Mouse (Mus musculus): ENCODE results near the gene Chrm5. TPM values are rescaled to one million over a fixed set of nuclear protein-coding genes. Genes with fewer than 3 reads are reported as not detected.
"Not testable (repeated sequence)": the region's sequence is repeated elsewhere in the genome, so short reads cannot be mapped to it uniquely, and the experiment has no call there.

The Chrm5 gene
- polyA plus RNA-seq, 1 experiment = not detected

GRCm38 (mm10) chr2:112448510-112449059, 32.0 kb downstream of the Chrm5 start:
- no peaks in the 10 kb centered on the region for H3K36me3 ChIP-seq (ENCODE audit: control insufficient read depth, insufficient read depth)
- no peak for TF ChIP-seq SRF (IDR thresholded peaks at IDR 0.05; ENCODE audit: control insufficient read depth, insufficient read length, low read depth)
- no peak for TF ChIP-seq POLR2AphosphoS2 (IDR thresholded peaks at IDR 0.05; ENCODE audit: insufficient read length, low read depth)
- no peak for TF ChIP-seq E2F4 (IDR thresholded peaks at IDR 0.05; ENCODE audit: insufficient read depth)
- no peak for TF ChIP-seq MYOD1 (IDR thresholded peaks at IDR 0.05; ENCODE audit: control insufficient read depth in 1 of 3, insufficient read length in 2 of 3, low read depth in 2 of 3)
- TF ChIP-seq MYOG (IDR thresholded peaks at IDR 0.05; ENCODE audit: control insufficient read depth in 1 of 3, insufficient read depth in 1 of 3, insufficient read length in 2 of 3, low read depth in 2 of 3) = no peak
- TF ChIP-seq REST (IDR thresholded peaks at IDR 0.05; ENCODE audit: insufficient read depth, insufficient read length) = no peak
- no peak overlapping the region for H3K4me2 ChIP-seq (ENCODE audit: low read depth)
- H3K79me2 ChIP-seq (ENCODE audit: control insufficient read depth, insufficient read depth) = no peaks in the 10 kb centered on the region
- H3K27me3 ChIP-seq (ENCODE audit: control insufficient read depth, insufficient read depth, insufficient read length) = no peaks in the 10 kb centered on the region
- no peak overlapping the region for H3K4me3 ChIP-seq
- no peak overlapping the region for H3ac ChIP-seq (ENCODE audit: control insufficient read depth, insufficient read length)

GRCm38 (mm10) chr2:112448046-112448445, 32.5 kb downstream of the Chrm5 start:
- not testable (repeated sequence) for H3K4me2 ChIP-seq (ENCODE audit: low read depth); H3K36me3 ChIP-seq (ENCODE audit: control insufficient read depth, insufficient read depth); H3K27me3 ChIP-seq (ENCODE audit: control insufficient read depth, insufficient read depth, insufficient read length); H3K79me2 ChIP-seq (ENCODE audit: control insufficient read depth, insufficient read depth); H3ac ChIP-seq (ENCODE audit: control insufficient read depth, insufficient read length); H3K4me3 ChIP-seq

- peak overlapping the region; percentile 81 for H3K4me2 ChIP-seq (ENCODE audit: low read depth)
- TF ChIP-seq TCF3 (IDR thresholded peaks at IDR 0.05; ENCODE audit: insufficient read length, low read depth) (no peak), CEBPB (IDR thresholded peaks at IDR 0.05; ENCODE audit: insufficient read depth, poor library complexity, severe bottlenecking) (0 out of 2 replicates have a peak, but pooled peaks have one; percentile 29), SRF (IDR thresholded peaks at IDR 0.05; ENCODE audit: control insufficient read depth, insufficient read length, low read depth) (no peak), POLR2AphosphoS2 (IDR thresholded peaks at IDR 0.05; ENCODE audit: insufficient read length, low read depth) (no peak), USF1 (IDR thresholded peaks at IDR 0.05; ENCODE audit: low read depth) (no peak), MYOD1 (IDR thresholded peaks at IDR 0.05; ENCODE audit: control insufficient read depth in 1 of 3, insufficient read length in 2 of 3, low read depth in 2 of 3) (no peak), TCF12 (IDR thresholded peaks at IDR 0.05; ENCODE audit: insufficient read depth, poor library complexity, severe bottlenecking) (no peak), MYOG (IDR thresholded peaks at IDR 0.05; ENCODE audit: control insufficient read depth in 1 of 3, insufficient read depth in 1 of 3, insufficient read length in 2 of 3, low read depth in 2 of 3) (peak in 1 of 3 experiments; percentile 14)
Observed at GRCm38 (mm10) chr2:112445511-112445910, 35.1 kb downstream of the Chrm5 start.

GRCm38 (mm10) chr2:112443491-112443890, 37.1 kb downstream of the Chrm5 start:
- no peak overlapping the region for H3ac ChIP-seq (ENCODE audit: control insufficient read depth, insufficient read length)
- TF ChIP-seq MYOG (IDR thresholded peaks at IDR 0.05; ENCODE audit: control insufficient read depth in 1 of 3, insufficient read depth in 1 of 3, insufficient read length in 2 of 3, low read depth in 2 of 3) (peak in 2 of 3 experiments; percentile 43 to 77), POLR2A (IDR thresholded peaks at IDR 0.05; ENCODE audit: insufficient read length, low read depth) (no peak), E2F4 (IDR thresholded peaks at IDR 0.05; ENCODE audit: insufficient read depth) (no peak), MYOD1 (IDR thresholded peaks at IDR 0.05; ENCODE audit: control insufficient read depth in 1 of 3, insufficient read length in 2 of 3, low read depth in 2 of 3) (peak; percentile 31 to 85 (median 65)), CEBPB (IDR thresholded peaks at IDR 0.05; ENCODE audit: insufficient read depth, poor library complexity, severe bottlenecking) (peak; percentile 91), USF1 (IDR thresholded peaks at IDR 0.05; ENCODE audit: low read depth) (peak; percentile 0), POLR2AphosphoS2 (IDR thresholded peaks at IDR 0.05; ENCODE audit: insufficient read length, low read depth) (no peak), REST (IDR thresholded peaks at IDR 0.05; ENCODE audit: insufficient read depth, insufficient read length) (no peak), TCF12 (IDR thresholded peaks at IDR 0.05; ENCODE audit: insufficient read depth, poor library complexity, severe bottlenecking) (peak; percentile 21), TCF3 (IDR thresholded peaks at IDR 0.05; ENCODE audit: insufficient read length, low read depth) (no peak), SRF (IDR thresholded peaks at IDR 0.05; ENCODE audit: control insufficient read depth, insufficient read length, low read depth) (no peak), MAX (IDR thresholded peaks at IDR 0.05; ENCODE audit: low read depth) (no peak)
- H3K79me2 ChIP-seq (ENCODE audit: control insufficient read depth, insufficient read depth) = no peaks in the 10 kb centered on the region
- no peak overlapping the region for H3K4me3 ChIP-seq
- H3K27me3 ChIP-seq (ENCODE audit: control insufficient read depth, insufficient read depth, insufficient read length) = no peaks in the 10 kb centered on the region
- no peaks in the 10 kb centered on the region for H3K36me3 ChIP-seq (ENCODE audit: control insufficient read depth, insufficient read depth)
- peak overlapping the region; percentile 66 for H3K4me2 ChIP-seq (ENCODE audit: low read depth)

More at GRCm38 (mm10) chr2:112445511-112445910, 35.1 kb downstream of the Chrm5 start:
- Histone ChIP-seq H3K4me3 (no peak overlapping the region), H3ac (ENCODE audit: control insufficient read depth, insufficient read length) (no peak overlapping the region), H3K36me3 (ENCODE audit: control insufficient read depth, insufficient read depth) (no peaks in the 10 kb centered on the region), H3K79me2 (ENCODE audit: control insufficient read depth, insufficient read depth) (no peaks in the 10 kb centered on the region), H3K27me3 (ENCODE audit: control insufficient read depth, insufficient read depth, insufficient read length) (no peaks in the 10 kb centered on the region)

GRCm38 (mm10) chr2:112437589-112437988, 43.0 kb downstream of the Chrm5 start:
- TF ChIP-seq MYOD1 (IDR thresholded peaks at IDR 0.05; ENCODE audit: control insufficient read depth in 1 of 3, insufficient read length in 2 of 3, low read depth in 2 of 3) (no peak), TCF3 (IDR thresholded peaks at IDR 0.05; ENCODE audit: insufficient read length, low read depth) (no peak), MYOG (IDR thresholded peaks at IDR 0.05; ENCODE audit: control insufficient read depth in 1 of 3, insufficient read depth in 1 of 3, insufficient read length in 2 of 3, low read depth in 2 of 3) (no peak), MAX (IDR thresholded peaks at IDR 0.05; ENCODE audit: low read depth) (no peak), TCF12 (IDR thresholded peaks at IDR 0.05; ENCODE audit: insufficient read depth, poor library complexity, severe bottlenecking) (no peak), USF1 (IDR thresholded peaks at IDR 0.05; ENCODE audit: low read depth) (no peak), SRF (IDR thresholded peaks at IDR 0.05; ENCODE audit: control insufficient read depth, insufficient read length, low read depth) (no peak), E2F4 (IDR thresholded peaks at IDR 0.05; ENCODE audit: insufficient read depth) (no peak), CEBPB (IDR thresholded peaks at IDR 0.05; ENCODE audit: insufficient read depth, poor library complexity, severe bottlenecking) (no peak), REST (IDR thresholded peaks at IDR 0.05; ENCODE audit: insufficient read depth, insufficient read length) (no peak)
- H3K4me3 ChIP-seq = no peak overlapping the region
- H3K4me2 ChIP-seq (ENCODE audit: low read depth) = no peak overlapping the region
- no peaks in the 10 kb centered on the region for H3K36me3 ChIP-seq (ENCODE audit: control insufficient read depth, insufficient read depth)
- H3K27me3 ChIP-seq (ENCODE audit: control insufficient read depth, insufficient read depth, insufficient read length) = no peaks in the 10 kb centered on the region
- H3K79me2 ChIP-seq (ENCODE audit: control insufficient read depth, insufficient read depth) = no peaks in the 10 kb centered on the region
- no peak overlapping the region for H3ac ChIP-seq (ENCODE audit: control insufficient read depth, insufficient read length)

Data from myocyte (in vitro differentiated cells).